Mouse (Mus musculus) cortical plate, adult 2 months (tissue): Measurements from ENCODE around the gene Dnmt3l.

Source experiments
- CTCF ChIP-seq: fragments of 200-500 bp; IDR thresholded peaks from 2 replicates; pipeline ENCODE4 v1.5.1; 2011; ENCODE audit warnings: mild to moderate bottlenecking, control low read depth, low read length; ENCODE audit not compliant: insufficient read depth; ENCODE audit errors: extremely low read depth
- POLR2A ChIP-seq: fragments of 200-500 bp; IDR thresholded peaks from 2 replicates; pipeline ENCODE4 v1.6.1; 2011; ENCODE audit warnings: mild to moderate bottlenecking, low read length, control low read depth; ENCODE audit not compliant: insufficient read depth; ENCODE audit errors: extremely low read depth

GRCm38 (mm10) chr10:78005791-78006438, 35.8 kb upstream of the Dnmt3l start:
- no peak for TF ChIP-seq CTCF
- no peak for TF ChIP-seq POLR2A
